Mouse (Mus musculus): ENCODE measurements around the gene Vsx1. TPM values are rescaled to one million over a fixed set of nuclear protein-coding genes. Genes with fewer than 3 reads are reported as not detected.

The Vsx1 gene
- polyA plus RNA-seq, 1 experiment from 2014 or later = 0.05 TPM

DNA sequence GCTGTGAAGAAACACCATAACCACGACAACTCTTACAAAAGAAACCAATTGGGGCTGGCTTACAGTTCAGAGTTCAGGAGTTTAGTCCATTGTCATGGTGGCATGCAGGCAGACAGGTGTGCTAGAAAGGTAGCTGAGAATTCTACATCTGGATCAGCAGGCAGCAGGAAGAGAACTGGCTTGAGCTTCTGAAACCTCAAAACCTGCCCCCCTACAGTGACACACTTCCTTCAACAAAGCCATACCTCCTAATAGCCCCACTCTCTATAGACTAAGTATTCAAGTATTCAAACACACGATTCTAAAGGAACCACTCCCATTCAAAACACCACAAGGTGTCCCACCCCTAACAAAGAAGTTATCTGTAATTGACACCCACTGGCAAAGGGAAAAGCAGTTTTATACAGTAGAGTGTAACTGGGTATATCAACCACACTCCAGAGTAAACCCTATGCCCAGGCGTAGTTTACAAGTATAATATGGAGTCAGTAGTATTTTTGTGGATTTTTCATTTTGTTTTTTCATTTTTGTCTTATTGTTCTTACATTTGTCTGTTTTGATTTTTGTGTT lies 53.2 kb downstream of the Vsx1 start:
- ATAC-seq (ENCODE audit: low FRiP score) = no peak
- Histone ChIP-seq H3K9ac (replicated peaks) (no peak overlapping the region), H3K4me3 (replicated peaks) (no peak overlapping the region), H3K36me3 (peaks cover 14% of the 10 kb centered on the region), H3K27me3 (replicated peaks) (no peaks in the 10 kb centered on the region), H3K4me1 (0 out of 2 replicates have a peak, but pooled peaks cover 5% of the 10 kb centered on the region), H3K4me2 (no peak overlapping the region), H3K27ac (replicated peaks) (no peak overlapping the region), H3K9me3 (replicated peaks) (no peaks in the 10 kb centered on the region)
- WGBS = 68% methylated on average over 3 of the region's 3 CpGs

Other genes starting within 250 kb of the Vsx1 start
- 8.0 and 9.1 TPM in 2 replicates for gene Zfp442, start 237.9 kb downstream of the Vsx1 start, polyA plus RNA-seq (2015; fragmentation: Nextera tagmentation; extraction: Ambion mirVana)
- gene Zfp345, start 204.3 kb downstream of the Vsx1 start, polyA plus RNA-seq (2015; fragmentation: Nextera tagmentation; extraction: Ambion mirVana) = 0.15 TPM in 1 of 2 replicates, not detected in the other
- gene Cst7, start 118.9 kb downstream of the Vsx1 start, polyA plus RNA-seq (2015; fragmentation: Nextera tagmentation; extraction: Ambion mirVana) = 0.15 and 2.9 TPM in 2 replicates
- gene Apmap, start 80.8 kb downstream of the Vsx1 start, polyA plus RNA-seq (2015; fragmentation: Nextera tagmentation; extraction: Ambion mirVana) = 45.4 and 46.1 TPM in 2 replicates
- 12.3 and 13.7 TPM in 2 replicates for gene Acss1, start 20.9 kb downstream of the Vsx1 start, polyA plus RNA-seq (2015; fragmentation: Nextera tagmentation; extraction: Ambion mirVana)
- 72.6 and 78.2 TPM in 2 replicates for gene Entpd6, start 59.7 kb upstream of the Vsx1 start, polyA plus RNA-seq (2015; fragmentation: Nextera tagmentation; extraction: Ambion mirVana)
- gene Pygb, start 97.4 kb upstream of the Vsx1 start, polyA plus RNA-seq (2015; fragmentation: Nextera tagmentation; extraction: Ambion mirVana) = 153 and 158 TPM in 2 replicates
- 126 and 148 TPM in 2 replicates for gene Abhd12, start 215.4 kb upstream of the Vsx1 start, polyA plus RNA-seq (2015; fragmentation: Nextera tagmentation; extraction: Ambion mirVana)
- gene Gins1, start 216.0 kb upstream of the Vsx1 start, polyA plus RNA-seq (2015; fragmentation: Nextera tagmentation; extraction: Ambion mirVana) = 12.8 and 16.1 TPM in 2 replicates